12 mouse cellular contexts compared by ENCODE assay signal in genomic region chr17:40384567-40384966, GRCm38 (mm10).
"Had no signal": no experiment of that assay in that cellular context is flagged by ENCODE, and none has a peak within 500 bp of the region (broad histone marks: within the 10 kb centered on the region; RNA-seq: fewer than 3 reads in every experiment).

No protein-coding gene starts in this region.

- H3K9me3 ChIP-seq: intestine, embryonic 15.5 days; limb, embryonic 10.5 days; liver, embryonic 12.5 days; lung, embryonic 15.5 days; midbrain, embryonic 12.5 days; neural tube, embryonic 13.5 days; stomach, embryonic 15.5 days had no signal

- H3K9ac ChIP-seq: intestine, embryonic 15.5 days; liver, embryonic 12.5 days; lung, embryonic 15.5 days; midbrain, embryonic 12.5 days; neural tube, embryonic 13.5 days; stomach, embryonic 15.5 days had no signal

- ATAC-seq: intestine, embryonic 15.5 days; liver, embryonic 12.5 days had no signal

- H3K4me1 ChIP-seq: intestine, embryonic 15.5 days; limb, embryonic 10.5 days; liver, embryonic 12.5 days; lung, embryonic 15.5 days; midbrain, embryonic 12.5 days; neural tube, embryonic 13.5 days; stomach, embryonic 15.5 days had no signal

- H3K36me3 ChIP-seq: intestine, embryonic 15.5 days; limb, embryonic 10.5 days; liver, embryonic 12.5 days; lung, embryonic 15.5 days; midbrain, embryonic 12.5 days; neural tube, embryonic 13.5 days; stomach, embryonic 15.5 days had no signal

- H3K27ac ChIP-seq: intestine, embryonic 15.5 days; limb, embryonic 10.5 days; liver, embryonic 12.5 days; lung, embryonic 15.5 days; midbrain, embryonic 12.5 days; neural tube, embryonic 13.5 days; stomach, embryonic 15.5 days had no signal

- DNase-seq: kidney, adult 18-20 months; kidney, postnatal 25 days; retina, postnatal 1 day; right cerebral cortex, postnatal 4 days; spleen, adult 18-20 months had no signal

- H3K4me3 ChIP-seq: intestine, embryonic 15.5 days; limb, embryonic 10.5 days; liver, embryonic 12.5 days; lung, embryonic 15.5 days; midbrain, embryonic 12.5 days; neural tube, embryonic 13.5 days; stomach, embryonic 15.5 days had no signal

- H3K4me2 ChIP-seq: intestine, embryonic 15.5 days; liver, embryonic 12.5 days; lung, embryonic 15.5 days; midbrain, embryonic 12.5 days; neural tube, embryonic 13.5 days; stomach, embryonic 15.5 days had no signal

- H3K27me3 ChIP-seq: intestine, embryonic 15.5 days; liver, embryonic 12.5 days; lung, embryonic 15.5 days; midbrain, embryonic 12.5 days; neural tube, embryonic 13.5 days; stomach, embryonic 15.5 days had no signal
